Comparison of ENCODE assay signal across 16 mouse cellular contexts in genomic region chrX:38201816-38202215, GRCm38 (mm10). TPM values are rescaled to one million over a fixed set of nuclear protein-coding genes. Genes with fewer than 3 reads are reported as not detected.
DNase-seq lines count a peak whose midpoint lies in the region; ATAC-seq and TF ChIP-seq lines count a peak whose summit lies in the region.
"Had no signal": no experiment of that assay in that cellular context is flagged by ENCODE, and none has a peak within 500 bp of the region (broad histone marks: within the 10 kb centered on the region; RNA-seq: fewer than 3 reads in every experiment).

No protein-coding gene starts in this region.

- no peaks in the 10 kb centered on the region for H3K9me3 ChIP-seq in kidney, embryonic 15.5 days (replicated peaks)
- H3K9me3 ChIP-seq: forebrain, embryonic 13.5 days; G1E; heart, embryonic 12.5 days; limb, embryonic 15.5 days; neural tube, embryonic 12.5 days had no signal

- no peaks in the 10 kb centered on the region; the same call in 1 of the 2 replicates for H3K4me1 ChIP-seq in kidney, adult 2 months (ENCODE audit: control insufficient read depth, insufficient read depth, low read length)
- no peaks in the 10 kb centered on the region for H3K4me1 ChIP-seq in kidney, embryonic 15.5 days
- H3K4me1 ChIP-seq: forebrain, embryonic 13.5 days; heart, embryonic 12.5 days; limb, embryonic 15.5 days; neural tube, embryonic 12.5 days had no signal

- DNase-seq in adrenal gland, adult 2 months, result peak; percentile 48
- no peak for DNase-seq in adrenal gland, adult 8-10 months
- DNase-seq in kidney, adult 2 months, result peak; percentile 15
- DNase-seq in urinary bladder, postnatal 14 days (ENCODE audit: low spot score), result peak; percentile 9
- DNase-seq in urinary bladder, postnatal 4 days (ENCODE audit: low spot score in 2 of 2), result no peak
- no peak for DNase-seq in gastrocnemius, adult 8-10 months (ENCODE audit: low spot score in 2 of 2)
- no peak for DNase-seq in spleen, adult 12 weeks (ENCODE audit: low spot score)
- DNase-seq: cerebellum, postnatal 36 days; thymus, postnatal 14 days had no signal

- TF ChIP-seq CTCF in kidney, adult 2 months (conservative IDR thresholded peaks at IDR 0.05; ENCODE audit: insufficient read depth, insufficient read length, low read depth, low read length), result no peak

- H3K9ac ChIP-seq in kidney, embryonic 15.5 days, result no peak overlapping the region
- H3K9ac ChIP-seq: forebrain, embryonic 13.5 days; heart, embryonic 12.5 days; limb, embryonic 15.5 days; neural tube, embryonic 12.5 days had no signal

- TF ChIP-seq POLR2A in kidney, adult 2 months (IDR thresholded peaks at IDR 0.05; ENCODE audit: low read depth, low read length), result no peak

- no peak overlapping the region for H3K4me3 ChIP-seq in kidney, adult 2 months (ENCODE audit: insufficient read depth, low read depth, low read length)
- H3K4me3 ChIP-seq in kidney, embryonic 15.5 days (replicated peaks), result no peak overlapping the region
- H3K4me3 ChIP-seq: forebrain, embryonic 13.5 days; heart, embryonic 12.5 days; limb, embryonic 15.5 days; neural tube, embryonic 12.5 days had no signal

- no peak for ATAC-seq in kidney, embryonic 15.5 days (replicated peaks; ENCODE audit: low FRiP score)
- ATAC-seq: forebrain, embryonic 13.5 days; inflammation-experienced regulatory T-cells, adult 6 months had no signal

- H3K27ac ChIP-seq in kidney, adult 2 months (ENCODE audit: insufficient read depth, low read depth, low read length), result no peak overlapping the region
- no peak overlapping the region for H3K27ac ChIP-seq in kidney, embryonic 15.5 days
- H3K27ac ChIP-seq: forebrain, embryonic 13.5 days; limb, embryonic 15.5 days; neural tube, embryonic 12.5 days had no signal

- H3K27me3 ChIP-seq in kidney, adult 2 months (replicated peaks; ENCODE audit: control insufficient read depth, insufficient read depth, low read length), result no peaks in the 10 kb centered on the region
- H3K27me3 ChIP-seq in kidney, embryonic 15.5 days, result no peaks in the 10 kb centered on the region
- H3K27me3 ChIP-seq: forebrain, embryonic 13.5 days; heart, embryonic 12.5 days; limb, embryonic 15.5 days; neural tube, embryonic 12.5 days had no signal

- no peaks in the 10 kb centered on the region for H3K36me3 ChIP-seq in kidney, adult 2 months (ENCODE audit: control insufficient read depth, insufficient read depth, low read length)
- no peaks in the 10 kb centered on the region for H3K36me3 ChIP-seq in kidney, embryonic 15.5 days
- H3K36me3 ChIP-seq: heart, embryonic 12.5 days; limb, embryonic 15.5 days; neural tube, embryonic 12.5 days had no signal

- H3K4me2 ChIP-seq in kidney, embryonic 15.5 days, result no peak overlapping the region
- H3K4me2 ChIP-seq: forebrain, embryonic 13.5 days; heart, embryonic 12.5 days; limb, embryonic 15.5 days; neural tube, embryonic 12.5 days had no signal

- 53% methylated on average over 2 of the region's 2 CpGs for WGBS in kidney, adult 2 months
- 73% methylated on average over 2 of the region's 2 CpGs for WGBS in kidney, embryonic 15.5 days

RNA-seq across cellular contexts. Expression of gene Zbtb33, which starts 12.2 kb away (rescaled TPM):
- total RNA-seq in adrenal gland, adult 2 months (2021), result 10 to 100 TPM; 24.7 to 37.7 TPM
- 1.5 and 1.9 TPM in 2 replicates for polyA plus RNA-seq in adrenal gland, adult 2 months (2012; rRNA removed)
- total RNA-seq in adrenal gland, adult 8-10 months (2022), result 10 to 100 TPM; 28.2 to 42.7 (median 34.2) TPM
- 4.4 and 4.6 TPM in 2 replicates for polyA plus RNA-seq in kidney, adult 2 months (2012; rRNA removed)
- 4.0 and 4.7 TPM in 2 replicates for polyA plus RNA-seq in kidney, embryonic 15.5 days (2015; fragmentation: Nextera tagmentation; extraction: Ambion mirVana)
- total RNA-seq in gastrocnemius, adult 8-10 months (2022), result 1 to 10 TPM; 5.2 to 6.9 (median 6.3) TPM

RNA-seq across cellular contexts. Expression of gene Tmem255a, which starts 50.4 kb away (rescaled TPM):
- total RNA-seq in adrenal gland, adult 2 months (2021), result 10 to 100 TPM; 22.3 to 32.6 TPM
- polyA plus RNA-seq in adrenal gland, adult 2 months (2012; rRNA removed), result 9.1 and 16.4 TPM in 2 replicates
- 10 to 100 TPM; 33.4 to 59.1 (median 46.4) TPM for total RNA-seq in adrenal gland, adult 8-10 months (2022)
- polyA plus RNA-seq in kidney, adult 2 months (2012; rRNA removed), result 0.17 and 0.22 TPM in 2 replicates
- 26.6 and 29.0 TPM in 2 replicates for polyA plus RNA-seq in kidney, embryonic 15.5 days (2015; fragmentation: Nextera tagmentation; extraction: Ambion mirVana)
- under 1 TPM; 0.34 to 0.48 (median 0.42) TPM for total RNA-seq in gastrocnemius, adult 8-10 months (2022)
- polyA plus RNA-seq: G1E had no signal

Comparison
In these comparisons a context has a peak if more than half of its experiments do, and no peak if none do; other contexts are left out.
1. DNase-seq: peak in adrenal gland, adult 2 months (single experiment), kidney, adult 2 months (single experiment) and urinary bladder, postnatal 14 days (single experiment); none in adrenal gland, adult 8-10 months (single experiment), urinary bladder, postnatal 4 days (0 of 2), gastrocnemius, adult 8-10 months (0 of 2) and spleen, adult 12 weeks (single experiment).
2. RNA of gene Tmem255a, which starts 50.4 kb away (total RNA-seq): 33.4 to 59.1 TPM in adrenal gland, adult 8-10 months and 22.3 to 32.6 TPM in adrenal gland, adult 2 months; 0.34 to 0.48 TPM in gastrocnemius, adult 8-10 months; every median in the first group is over 10 times any median in the second.